Mouse (Mus musculus) small intestine, adult 2 months (tissue): Measurements from ENCODE around the gene Padi2.

Source experiments
- CTCF ChIP-seq: fragments of 200-500 bp; IDR thresholded peaks from 2 replicates; pipeline ENCODE4 v1.5.1; 2012; ENCODE audit warnings: low read depth, mild to moderate bottlenecking, control low read depth, inconsistent platforms, low read length, moderate library complexity, mixed read lengths; ENCODE audit not compliant: insufficient replicate concordance, insufficient read length; ENCODE audit errors: extremely low read depth
- POLR2A ChIP-seq: fragments of 200-500 bp; IDR thresholded peaks from 2 replicates; pipeline ENCODE4 v1.6.1; 2012; ENCODE audit warnings: low read depth, mild to moderate bottlenecking, control low read depth, inconsistent platforms, low read length, moderate library complexity

- TF ChIP-seq POLR2A (no peak), CTCF (no peak)
Measured at GRCm38 (mm10) chr4:140871851-140872685, 34.1 kb upstream of the Padi2 start.
